Mouse (Mus musculus): ENCODE data around the gene H2-K1. TPM values are rescaled to one million over a fixed set of nuclear protein-coding genes. Genes with fewer than 3 reads are reported as not detected.
A peak's percentile ranks its signal among the peaks of the same experiment; 100 is the strongest.
"Not testable (repeated sequence)": the region's sequence is repeated elsewhere in the genome, so short reads cannot be mapped to it uniquely, and the experiment has no call there.

Gene H2-K1
- total RNA-seq, 2 experiments from 2014 or later: 15.8 to 19.7 TPM

DNA sequence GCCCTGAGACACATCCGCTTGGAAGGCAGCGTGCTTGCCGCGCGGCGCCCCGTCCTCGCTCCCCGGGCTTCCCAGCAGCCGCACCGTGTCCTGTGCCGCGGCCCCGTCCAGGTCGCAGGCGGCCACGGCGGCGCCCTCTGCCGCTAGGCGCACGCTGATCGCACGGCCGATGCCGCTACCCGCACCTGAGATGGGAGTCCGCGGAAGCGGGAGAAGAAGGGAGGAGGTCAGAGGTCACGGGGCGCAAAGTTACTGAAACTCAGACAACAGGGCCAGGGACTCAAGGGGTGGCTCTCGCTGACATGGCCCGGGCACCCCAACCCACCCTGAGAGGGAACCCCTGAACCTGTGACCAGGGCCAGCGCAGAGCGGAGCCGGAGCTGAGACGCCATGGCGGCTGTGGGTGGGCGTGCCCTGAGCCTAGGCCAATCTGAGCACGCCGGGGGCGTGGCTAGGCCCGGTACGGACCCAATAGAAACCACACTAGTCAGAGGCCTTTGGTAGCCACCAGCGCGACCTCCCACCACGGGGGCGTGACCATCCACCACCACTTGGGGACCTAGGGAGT, 27.6 kb upstream of the H2-K1 start, which contains the start of gene H2-Ke6:
H2-Ke6 (minus strand) TSS at position 405 of the 568 bp plus-strand sequence.
- DNase-seq (ENCODE audit: extremely low spot score in 1 of 2, low spot score in 1 of 2): peak; percentile 79 to 88

- no peak for DNase-seq (ENCODE audit: extremely low spot score in 1 of 2, low spot score in 1 of 2)
Measured at GRCm38 (mm10) chr17:34026917-34027655, 26.9 kb upstream of the H2-K1 start.

GRCm38 (mm10) chr17:34026221-34026620, 26.1 kb upstream of the H2-K1 start:
- DNase-seq (ENCODE audit: extremely low spot score in 1 of 2, low spot score in 1 of 2): peak in 1 of 2 experiments; percentile 9

DNA sequence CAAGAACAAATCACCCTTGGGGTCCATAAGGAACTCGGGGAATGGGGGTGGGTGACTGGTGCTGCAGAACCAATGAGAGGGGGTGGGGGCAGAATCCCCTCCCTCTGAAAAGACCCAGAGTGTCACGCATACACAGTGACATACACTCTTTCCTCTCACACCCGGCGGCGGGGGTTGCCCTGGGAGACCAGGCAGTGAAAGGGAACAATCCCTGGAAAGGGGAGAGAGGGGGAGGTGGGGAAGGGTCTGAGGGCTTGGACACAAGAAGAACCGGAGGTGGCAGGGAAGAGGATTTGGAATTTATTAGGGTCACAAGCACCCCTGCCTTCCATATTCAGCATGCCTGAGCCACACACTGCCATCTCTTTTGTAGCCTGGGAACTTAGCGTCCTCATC, 25.6 kb upstream of the H2-K1 start:
- peak in 1 of 2 experiments; percentile 19 for DNase-seq (ENCODE audit: extremely low spot score in 1 of 2, low spot score in 1 of 2)

DNA sequence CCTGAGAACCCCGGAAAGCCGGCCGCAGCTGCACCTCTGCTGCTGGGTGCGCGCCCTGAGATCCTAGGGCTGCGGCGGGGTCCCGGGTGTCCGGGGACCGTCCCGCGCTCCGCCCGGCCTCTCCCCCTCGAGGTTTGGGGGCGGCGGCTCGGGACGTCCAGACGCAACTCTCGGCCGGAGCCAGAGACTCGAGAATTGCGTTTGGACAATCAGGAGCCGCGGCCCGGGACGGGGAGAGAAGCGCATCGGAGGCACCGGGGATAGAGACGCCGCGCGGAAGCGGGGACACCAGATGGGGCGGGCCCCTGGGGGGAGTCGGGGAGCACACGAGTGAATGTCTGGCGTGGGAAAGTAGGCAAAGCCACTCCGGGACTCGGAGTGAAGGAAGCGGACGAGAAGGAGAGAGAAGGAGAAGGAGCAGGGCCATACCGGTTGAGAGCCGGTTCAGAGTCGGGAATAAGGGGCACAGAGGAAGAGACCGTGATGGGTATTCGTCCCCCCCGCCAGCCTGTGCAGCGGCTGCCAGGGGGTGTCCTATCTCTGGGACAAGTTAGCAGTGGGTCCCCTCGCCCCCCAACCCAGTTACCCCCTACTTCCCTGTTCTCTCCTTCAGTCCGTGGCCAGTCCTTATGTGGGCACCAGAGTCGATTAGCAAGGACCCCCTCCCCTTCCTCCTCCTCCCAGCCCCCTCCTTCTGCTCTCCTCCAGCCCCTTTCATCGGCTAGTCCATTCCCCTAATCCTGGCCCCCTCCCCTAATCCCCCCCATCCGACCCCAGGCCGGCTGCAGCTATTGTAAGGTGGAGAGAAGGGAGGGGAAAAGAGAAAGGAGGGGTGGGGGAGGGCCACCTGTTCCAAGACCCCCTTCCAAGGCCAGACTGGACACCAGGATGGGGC, 25.0 kb upstream of the H2-K1 start:
- peak; percentile 29 to 38 for DNase-seq (ENCODE audit: extremely low spot score in 1 of 2, low spot score in 1 of 2)

GRCm38 (mm10) chr17:34024317-34024821, 24.2 kb upstream of the H2-K1 start, which contains the start of gene Ring1:
Gene Ring1 (minus strand): TSS chr17:34024680.
- DNase-seq (ENCODE audit: extremely low spot score in 1 of 2, low spot score in 1 of 2): peak; percentile 83 to 94

DNA sequence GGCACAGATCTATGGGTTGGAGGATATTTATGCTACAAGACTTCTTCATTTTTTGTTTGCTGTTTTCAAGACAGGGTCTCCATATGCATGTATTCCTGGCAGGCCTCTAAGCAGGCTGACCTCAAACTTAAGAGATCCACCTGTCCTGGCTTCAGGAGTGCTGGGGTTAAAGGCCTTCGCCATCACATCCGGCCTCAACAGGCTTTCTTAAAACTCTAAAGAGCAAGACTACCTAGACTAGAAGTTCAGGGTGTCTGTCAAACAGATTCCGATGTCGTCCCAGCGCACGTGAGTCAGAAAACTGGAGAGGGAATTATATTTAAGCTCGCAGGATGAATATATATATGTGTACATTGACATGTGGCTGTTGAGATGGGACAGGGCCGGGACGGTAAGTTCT, 23.5 kb upstream of the H2-K1 start:
- DNase-seq (ENCODE audit: extremely low spot score in 1 of 2, low spot score in 1 of 2): no peak

DNA sequence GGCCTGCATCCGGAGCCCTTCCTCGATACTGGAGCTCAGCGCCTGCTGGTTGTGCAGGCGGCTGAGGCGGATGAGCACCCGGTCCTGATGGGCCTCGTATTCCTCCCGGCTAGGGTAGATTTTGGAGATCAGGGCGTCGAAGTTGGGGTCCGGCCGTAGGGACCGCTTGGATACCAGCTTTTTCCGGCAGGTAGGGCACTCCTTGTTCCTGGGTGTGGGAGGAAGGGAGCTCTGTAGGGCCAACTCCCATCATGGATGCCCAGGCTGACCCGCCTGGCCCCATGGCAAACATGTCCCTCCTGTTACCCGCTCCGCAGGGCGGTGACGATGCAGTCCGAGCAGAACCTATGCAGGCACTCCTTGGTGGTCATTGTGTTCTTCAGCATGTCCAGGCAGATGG, 22.8 kb upstream of the H2-K1 start:
- DNase-seq (ENCODE audit: extremely low spot score in 1 of 2, low spot score in 1 of 2): no peak

- no peak for DNase-seq (ENCODE audit: extremely low spot score in 1 of 2, low spot score in 1 of 2)
Measured at GRCm38 (mm10) chr17:34022414-34022783, 22.3 kb upstream of the H2-K1 start.

DNA sequence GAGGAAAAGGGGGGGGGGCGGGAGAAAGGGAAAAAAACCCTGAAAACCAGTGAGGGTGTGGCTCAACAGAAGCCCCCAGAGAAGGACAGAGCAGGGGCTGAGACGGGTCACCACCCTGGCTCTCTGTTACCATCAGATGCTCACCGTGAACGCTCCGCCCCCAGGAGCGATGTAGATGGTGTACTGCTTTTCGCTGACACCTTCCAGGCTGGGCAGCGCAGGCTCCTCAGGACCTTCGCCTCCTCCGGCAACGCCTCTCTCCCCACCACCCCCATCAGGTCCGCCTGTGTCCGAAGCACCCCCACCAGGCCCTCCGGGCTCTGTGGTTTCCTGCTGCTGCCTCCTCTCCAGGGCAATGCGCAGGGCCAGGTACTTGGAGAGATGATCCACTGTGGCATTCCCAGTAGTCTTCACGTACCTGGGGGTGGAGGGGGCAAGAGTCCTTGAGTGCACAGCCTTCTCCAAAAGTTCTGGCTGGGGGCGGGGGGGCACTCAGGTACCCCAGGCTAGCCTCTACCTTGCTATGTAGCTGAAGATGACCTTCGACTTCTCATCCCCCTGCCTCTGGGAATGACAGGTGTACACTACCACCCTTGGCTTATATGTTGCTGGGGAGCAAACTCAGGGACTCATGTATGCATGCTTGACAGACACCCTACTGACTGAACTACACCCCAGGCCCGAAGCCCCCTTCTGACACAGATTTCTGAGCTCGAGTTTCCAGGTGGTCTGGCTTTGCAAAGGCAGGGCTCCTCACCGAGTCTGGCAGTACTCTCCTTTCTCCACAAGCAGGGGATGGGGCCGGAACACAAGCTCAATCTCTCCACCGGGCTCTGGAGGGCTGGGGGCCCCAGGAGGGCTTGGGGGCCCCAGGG, 21.6 kb upstream of the H2-K1 start:
- no peak for DNase-seq (ENCODE audit: extremely low spot score in 1 of 2, low spot score in 1 of 2)

GRCm38 (mm10) chr17:34013436-34013835, 13.3 kb upstream of the H2-K1 start:
- no peak for DNase-seq (ENCODE audit: extremely low spot score in 1 of 2, low spot score in 1 of 2)

- DNase-seq (ENCODE audit: extremely low spot score in 1 of 2, low spot score in 1 of 2): no peak
Measured at GRCm38 (mm10) chr17:34010156-34010555, 10.0 kb upstream of the H2-K1 start.

GRCm38 (mm10) chr17:34006570-34006969, 6.4 kb upstream of the H2-K1 start:
- no peak for DNase-seq (ENCODE audit: extremely low spot score in 1 of 2, low spot score in 1 of 2)

- peak in 1 of 2 experiments; percentile 63 for DNase-seq (ENCODE audit: extremely low spot score in 1 of 2, low spot score in 1 of 2)
Measured at GRCm38 (mm10) chr17:34003426-34003825, 3.3 kb upstream of the H2-K1 start.

DNA sequence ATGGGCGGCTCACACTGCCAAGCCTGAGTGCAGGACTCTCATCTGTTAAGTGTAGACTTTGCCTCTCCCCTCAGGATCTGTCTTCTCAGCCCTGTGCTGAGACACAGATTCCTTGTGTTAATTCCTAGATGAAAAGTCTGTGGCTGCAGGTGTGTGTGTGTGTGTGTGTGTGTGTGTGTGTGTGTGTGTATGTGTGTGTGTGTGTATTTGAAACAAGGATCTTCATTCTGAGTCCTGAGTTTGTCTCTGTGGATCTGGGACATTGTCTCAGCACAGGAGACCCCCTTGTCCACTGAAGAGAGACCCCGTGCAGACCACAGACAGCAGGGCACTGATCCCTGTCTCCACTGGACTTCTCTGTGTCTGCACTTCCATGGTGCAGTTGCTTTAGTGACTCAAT, 649 bp upstream of the H2-K1 start:
- not testable (repeated sequence) for DNase-seq (ENCODE audit: extremely low spot score in 1 of 2, low spot score in 1 of 2)

- DNase-seq (ENCODE audit: extremely low spot score in 1 of 2, low spot score in 1 of 2): no peak
Measured at GRCm38 (mm10) chr17:33999341-34000149, 602 bp downstream of the H2-K1 start.

DNA sequence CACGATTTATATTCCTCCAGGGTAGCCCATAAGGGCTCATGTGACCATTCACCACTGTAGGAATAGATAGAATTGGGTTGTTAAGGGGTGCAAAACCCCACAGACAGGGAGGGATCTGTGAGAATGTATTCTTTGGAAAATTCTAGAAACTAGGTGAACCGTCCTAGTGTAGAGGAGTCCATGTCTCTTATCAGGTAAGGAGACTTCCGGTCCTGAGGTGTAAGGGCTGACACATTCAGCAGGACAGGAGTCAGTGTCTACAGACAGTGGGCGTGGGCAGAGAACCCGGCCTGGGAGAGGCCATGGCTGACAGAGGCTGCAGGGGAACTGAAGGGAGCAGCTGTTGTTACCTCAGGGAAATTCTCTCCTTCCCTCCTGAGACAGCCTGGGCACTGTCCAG, 1.4 kb downstream of the H2-K1 start:
- not testable (repeated sequence) for DNase-seq (ENCODE audit: extremely low spot score in 1 of 2, low spot score in 1 of 2)

GRCm38 (mm10) chr17:33997025-33997424, 3.1 kb downstream of the H2-K1 start:
- not testable (repeated sequence) for DNase-seq (ENCODE audit: extremely low spot score in 1 of 2, low spot score in 1 of 2)

GRCm38 (mm10) chr17:33995651-33996050, 4.5 kb downstream of the H2-K1 start:
- no peak for DNase-seq (ENCODE audit: extremely low spot score in 1 of 2, low spot score in 1 of 2)

Data from layer of hippocampus, postnatal 25 days (tissue).